Mouse (Mus musculus) stomach, embryonic 14.5 days (tissue): ENCODE results near the gene Slx4ip. TPM values are rescaled to one million over a fixed set of nuclear protein-coding genes. Genes with fewer than 3 reads are reported as not detected.

Source experiments
- ATAC-seq: fragments of 200-750 bp; cut with Nextera tagmentation; 2 replicates; pipeline ENCODE4 v1.8.0; 2017; ENCODE audit warnings: low read depth, moderate TSS enrichment; ENCODE audit not compliant: insufficient number of reproducible peaks, insufficient read depth, low FRiP score
- H3K27ac ChIP-seq: fragments of 300-500 bp; sonication (generic); 2 replicates; pipeline ENCODE4 v1.5.1; 2014; ENCODE audit warnings: mild to moderate bottlenecking, low read length, moderate library complexity, mixed read lengths
- H3K27me3 ChIP-seq: fragments of 300-500 bp; sonication (generic); 2 replicates; pipeline ENCODE4 v1.6.1; 2014; ENCODE audit warnings: low read length, control low read depth, mixed read lengths; ENCODE audit not compliant: control insufficient read depth, insufficient read depth
- H3K36me3 ChIP-seq: fragments of 300-500 bp; sonication (generic); 2 replicates; pipeline ENCODE4 v1.6.1; 2014; ENCODE audit warnings: mild to moderate bottlenecking, control low read depth, low read length, moderate library complexity, mixed read lengths; ENCODE audit not compliant: control insufficient read depth, insufficient read depth
- H3K4me1 ChIP-seq: fragments of 300-500 bp; sonication (generic); 2 replicates; pipeline ENCODE4 v1.6.1; 2014; ENCODE audit warnings: low read length, control low read depth, mixed read lengths; ENCODE audit not compliant: control insufficient read depth, insufficient read depth
- H3K4me2 ChIP-seq: fragments of 300-500 bp; sonication (generic); replicated peaks from 2 replicates; pipeline ENCODE4 v1.6.1; 2014; ENCODE audit warnings: low read depth, low read length, control low read depth
- H3K4me3 ChIP-seq: fragments of 300-500 bp; sonication (generic); 2 replicates; pipeline ENCODE4 v1.5.1; 2014; ENCODE audit warnings: low read depth, low read length, control low read depth
- H3K9ac ChIP-seq: fragments of 300-500 bp; sonication (generic); replicated peaks from 2 replicates; pipeline ENCODE4 v1.6.1; 2014; ENCODE audit warnings: low read depth, mild to moderate bottlenecking, control low read depth, low read length, moderate library complexity, mixed read lengths
- H3K9me3 ChIP-seq: fragments of 300-500 bp; sonication (generic); 2 replicates; pipeline ENCODE4 v1.6.1; 2016; ENCODE audit warnings: low read depth, low read length, control low read depth; ENCODE audit not compliant: control insufficient read depth
- WGBS: fragments of 180-500 bp; shearing (Covaris S2); extraction: QIAGEN DNeasy Blood & Tissue Kit; methylation state at CpG from one replicate; pipeline ENCODE4 v1.1.7; 2014; 5-methylcytosine and 5-hydroxymethylcytosine counted together
- polyA plus RNA-seq: library from polyadenylated mRNA; unstranded; fragments of >200 nt; fragmentation: Nextera tagmentation; extraction: Ambion mirVana; gene quantifications from 2 replicates; pipeline ENCODE4 v1.2.1, GENCODE M21; 2014

The Slx4ip gene
- polyA plus RNA-seq, 1 experiment from 2014 or later, result 6.2 TPM

- H3K27me3 ChIP-seq, result no peaks in the 10 kb centered on the region
- no peaks in the 10 kb centered on the region for H3K36me3 ChIP-seq
- H3K4me2 ChIP-seq, result no peak overlapping the region
- no peaks in the 10 kb centered on the region for H3K9me3 ChIP-seq
- no peak overlapping the region for H3K27ac ChIP-seq
- no peak overlapping the region for H3K9ac ChIP-seq
- no peak for ATAC-seq
- WGBS, result 95% methylated on average over 1 of the region's 1 CpGs
- no peaks in the 10 kb centered on the region for H3K4me1 ChIP-seq
- no peak overlapping the region for H3K4me3 ChIP-seq
These were observed 111.0 kb downstream of the Slx4ip start for GRCm38 (mm10) chr2:137002031-137002430.

- ATAC-seq, result no peak
- Histone ChIP-seq H3K4me3 (no peak overlapping the region), H3K4me2 (no peak overlapping the region), H3K36me3 (no peaks in the 10 kb centered on the region), H3K27ac (no peak overlapping the region), H3K27me3 (no peaks in the 10 kb centered on the region), H3K9me3 (no peaks in the 10 kb centered on the region), H3K9ac (no peak overlapping the region), H3K4me1 (no peaks in the 10 kb centered on the region)
- WGBS, result 75% methylated on average over 1 of the region's 1 CpGs
These were observed 115.6 kb downstream of the Slx4ip start for GRCm38 (mm10) chr2:137006656-137007055.

DNA sequence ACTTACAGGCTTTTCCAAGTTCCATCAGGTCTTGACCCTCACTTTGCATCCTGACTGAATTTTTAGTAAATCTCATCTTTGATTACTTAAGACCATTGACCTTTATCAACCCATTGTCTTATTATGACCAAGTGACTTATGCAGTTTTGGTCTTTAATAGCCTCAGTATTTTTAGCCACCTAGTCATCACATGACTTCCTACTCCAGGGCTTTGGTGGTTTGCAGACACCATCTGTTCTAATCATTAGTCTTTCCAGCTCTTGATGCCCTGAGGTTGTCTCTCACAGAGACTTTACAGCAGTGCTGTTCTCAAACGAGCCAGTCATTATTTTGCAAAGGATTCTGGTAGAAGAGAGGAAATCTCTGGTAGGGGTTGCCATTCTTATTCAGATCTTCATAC is 121.0 kb downstream of the Slx4ip start:
- 54% methylated on average over 1 of the region's 1 CpGs for WGBS
- Histone ChIP-seq H3K9me3 (no peaks in the 10 kb centered on the region), H3K36me3 (no peaks in the 10 kb centered on the region), H3K27me3 (no peaks in the 10 kb centered on the region), H3K4me1 (no peaks in the 10 kb centered on the region), H3K27ac (no peak overlapping the region), H3K9ac (no peak overlapping the region), H3K4me2 (no peak overlapping the region), H3K4me3 (no peak overlapping the region)
- no peak for ATAC-seq

DNA sequence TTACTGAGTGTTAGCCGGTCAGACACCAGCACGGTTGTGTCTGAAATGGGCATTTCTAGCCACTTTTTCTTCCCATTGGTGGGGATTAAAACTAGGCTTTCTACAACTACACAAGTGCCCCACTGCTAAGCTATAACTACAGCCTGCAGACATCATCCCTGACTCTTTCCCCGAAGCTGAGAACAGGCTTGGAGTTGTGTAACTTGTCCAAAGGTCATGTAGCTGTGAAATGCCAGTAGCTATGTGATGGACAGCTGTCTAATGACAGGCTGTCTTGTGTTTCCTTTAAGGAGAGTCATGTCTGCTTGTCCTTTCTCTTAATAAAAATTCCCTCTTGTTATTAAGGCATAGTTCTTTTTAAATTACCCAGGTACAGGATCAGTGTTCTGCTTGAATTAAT is 122.1 kb downstream of the Slx4ip start:
- Histone ChIP-seq H3K27ac (no peak overlapping the region), H3K9ac (no peak overlapping the region), H3K36me3 (no peaks in the 10 kb centered on the region), H3K9me3 (no peaks in the 10 kb centered on the region), H3K4me1 (no peaks in the 10 kb centered on the region), H3K27me3 (no peaks in the 10 kb centered on the region), H3K4me3 (no peak overlapping the region), H3K4me2 (no peak overlapping the region)
- no peak for ATAC-seq
- 80% methylated on average over 3 of the region's 3 CpGs for WGBS

GRCm38 (mm10) chr2:137013811-137014350 is 122.9 kb downstream of the Slx4ip start:
- Histone ChIP-seq H3K27me3 (no peaks in the 10 kb centered on the region), H3K4me2 (no peak overlapping the region), H3K4me3 (no peak overlapping the region), H3K27ac (no peak overlapping the region), H3K4me1 (no peaks in the 10 kb centered on the region), H3K36me3 (no peaks in the 10 kb centered on the region), H3K9me3 (no peaks in the 10 kb centered on the region), H3K9ac (no peak overlapping the region)
- WGBS, result 67% methylated on average over 4 of the region's 4 CpGs
- no peak for ATAC-seq

DNA sequence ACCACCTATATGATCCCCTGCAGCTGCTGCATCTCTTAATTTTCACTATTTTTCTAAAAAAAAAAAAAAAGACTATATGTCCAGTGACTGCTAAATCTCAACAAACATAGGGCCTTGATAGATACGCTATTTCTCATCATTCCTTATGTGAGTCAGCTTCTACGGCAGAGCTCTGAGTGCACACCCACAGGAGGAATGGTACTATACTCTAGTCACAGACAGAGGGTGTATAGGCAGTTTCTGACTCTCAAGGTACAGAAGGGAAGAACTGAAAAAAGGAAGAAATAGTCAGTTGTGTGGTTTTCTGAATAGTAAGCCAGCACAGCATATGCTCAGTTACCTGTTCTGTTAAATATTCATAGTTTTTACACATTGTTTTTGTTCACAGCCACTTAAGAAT is 123.4 kb downstream of the Slx4ip start:
- H3K27ac ChIP-seq, result no peak overlapping the region
- no peak overlapping the region for H3K4me3 ChIP-seq
- no peak for ATAC-seq
- no peak overlapping the region for H3K4me2 ChIP-seq
- WGBS, result 53% methylated on average over 2 of the region's 2 CpGs
- H3K36me3 ChIP-seq, result no peaks in the 10 kb centered on the region
- H3K4me1 ChIP-seq, result no peaks in the 10 kb centered on the region
- H3K9me3 ChIP-seq, result no peaks in the 10 kb centered on the region
- no peak overlapping the region for H3K9ac ChIP-seq
- no peaks in the 10 kb centered on the region for H3K27me3 ChIP-seq

DNA sequence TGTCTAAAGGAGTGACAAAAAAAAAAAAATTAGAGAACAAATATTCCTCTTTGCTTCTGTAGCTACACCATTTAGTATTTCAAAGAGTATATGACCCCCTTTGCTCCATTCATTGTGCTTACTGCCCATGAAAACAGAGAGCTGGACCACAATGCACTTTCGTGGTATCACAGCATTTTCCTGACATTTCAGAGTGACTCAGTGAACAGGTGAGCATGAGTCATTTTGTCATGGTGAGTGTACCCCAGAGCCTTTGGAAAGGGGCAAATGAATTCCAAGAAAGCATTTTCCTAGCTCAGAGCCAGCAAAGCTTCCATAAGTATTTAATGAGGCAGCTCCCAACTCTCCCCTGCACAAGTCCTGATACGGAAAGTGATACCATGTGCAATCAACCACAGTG is 153.1 kb downstream of the Slx4ip start:
- no peaks in the 10 kb centered on the region for H3K9me3 ChIP-seq
- no peak overlapping the region for H3K27ac ChIP-seq
- no peak overlapping the region for H3K9ac ChIP-seq
- H3K27me3 ChIP-seq, result no peaks in the 10 kb centered on the region
- WGBS, result 94% methylated on average over 2 of the region's 2 CpGs
- H3K36me3 ChIP-seq, result no peaks in the 10 kb centered on the region
- no peak for ATAC-seq
- no peak overlapping the region for H3K4me2 ChIP-seq
- H3K4me1 ChIP-seq, result no peaks in the 10 kb centered on the region
- H3K4me3 ChIP-seq, result no peak overlapping the region

DNA sequence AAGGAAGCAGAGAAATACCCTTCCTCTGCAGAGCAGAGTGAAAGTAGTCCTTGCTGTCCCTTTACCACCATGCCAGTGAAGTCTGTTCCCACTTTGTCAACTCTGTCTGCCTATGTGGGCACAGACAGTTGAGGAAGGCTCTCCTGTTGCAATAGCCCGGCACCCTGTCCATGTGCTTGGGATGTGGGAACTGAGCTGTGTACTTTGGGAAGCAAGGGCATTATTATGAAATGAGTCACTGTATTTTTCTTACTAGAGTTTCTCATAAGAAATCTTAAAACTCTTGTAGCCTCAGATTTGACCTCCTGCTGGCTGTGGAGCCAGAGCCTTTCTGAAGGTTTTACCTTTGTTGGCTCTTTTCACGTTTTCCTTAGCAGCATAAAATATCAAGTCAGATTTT is 158.3 kb downstream of the Slx4ip start:
- Histone ChIP-seq H3K27ac (no peak overlapping the region), H3K4me2 (no peak overlapping the region), H3K27me3 (no peaks in the 10 kb centered on the region), H3K36me3 (no peaks in the 10 kb centered on the region), H3K9me3 (no peaks in the 10 kb centered on the region), H3K4me1 (no peaks in the 10 kb centered on the region), H3K4me3 (no peak overlapping the region), H3K9ac (no peak overlapping the region)
- WGBS, result 62% methylated on average over 2 of the region's 2 CpGs
- ATAC-seq, result no peak

- WGBS, result 67% methylated on average over 1 of the region's 1 CpGs
- no peak for ATAC-seq
- Histone ChIP-seq H3K27ac (no peak overlapping the region), H3K9me3 (no peaks in the 10 kb centered on the region), H3K4me1 (no peaks in the 10 kb centered on the region), H3K36me3 (no peaks in the 10 kb centered on the region), H3K4me2 (no peak overlapping the region), H3K27me3 (no peaks in the 10 kb centered on the region), H3K9ac (no peak overlapping the region), H3K4me3 (no peak overlapping the region)
These were observed 158.9 kb downstream of the Slx4ip start for GRCm38 (mm10) chr2:137049906-137050305.
